Mouse (Mus musculus) left cerebral cortex, adult 18-20 months (tissue): ENCODE results near the gene Hyou1. TPM values are rescaled to one million over a fixed set of nuclear protein-coding genes. Genes with fewer than 3 reads are reported as not detected.
"Not testable (repeated sequence)": the region's sequence is repeated elsewhere in the genome, so short reads cannot be mapped to it uniquely, and the experiment has no call there.

Experiments used
- DNase-seq, 2 experiments: peaks; one replicate each; pipeline ENCODE4 v3.0.0; 2021 to 2022; ENCODE audit warnings: low spot score in 2 of 2, mixed read lengths in 1 of 2
- long read RNA-seq, 2 experiments: library from polyadenylated mRNA; stranded (forward); transcript quantifications; one replicate each; pipeline ENCODE4 v2.0.0; 2021
- total RNA-seq, 2 experiments: library from RNA; stranded (reverse); gene quantifications; 2 replicates each; pipeline ENCODE4 v1.2.3; 2021

The Hyou1 gene
- 100 to 1,000 TPM; 137 to 138 TPM for total RNA-seq
- long read RNA-seq, experiment 1, full-length matches to known transcripts: 59 of 87 reads
- long read RNA-seq, experiment 1, partial matches to known transcripts: 16 of 87 reads
- long read RNA-seq, experiment 1, other reads (novel, unspliced or antisense): 12 of 87 reads
- long read RNA-seq, experiment 2, full-length matches to known transcripts: 40 of 60 reads
- long read RNA-seq, experiment 2, partial matches to known transcripts: 15 of 60 reads
- long read RNA-seq, experiment 2, other reads (novel, unspliced or antisense): 5 of 60 reads

DNA sequence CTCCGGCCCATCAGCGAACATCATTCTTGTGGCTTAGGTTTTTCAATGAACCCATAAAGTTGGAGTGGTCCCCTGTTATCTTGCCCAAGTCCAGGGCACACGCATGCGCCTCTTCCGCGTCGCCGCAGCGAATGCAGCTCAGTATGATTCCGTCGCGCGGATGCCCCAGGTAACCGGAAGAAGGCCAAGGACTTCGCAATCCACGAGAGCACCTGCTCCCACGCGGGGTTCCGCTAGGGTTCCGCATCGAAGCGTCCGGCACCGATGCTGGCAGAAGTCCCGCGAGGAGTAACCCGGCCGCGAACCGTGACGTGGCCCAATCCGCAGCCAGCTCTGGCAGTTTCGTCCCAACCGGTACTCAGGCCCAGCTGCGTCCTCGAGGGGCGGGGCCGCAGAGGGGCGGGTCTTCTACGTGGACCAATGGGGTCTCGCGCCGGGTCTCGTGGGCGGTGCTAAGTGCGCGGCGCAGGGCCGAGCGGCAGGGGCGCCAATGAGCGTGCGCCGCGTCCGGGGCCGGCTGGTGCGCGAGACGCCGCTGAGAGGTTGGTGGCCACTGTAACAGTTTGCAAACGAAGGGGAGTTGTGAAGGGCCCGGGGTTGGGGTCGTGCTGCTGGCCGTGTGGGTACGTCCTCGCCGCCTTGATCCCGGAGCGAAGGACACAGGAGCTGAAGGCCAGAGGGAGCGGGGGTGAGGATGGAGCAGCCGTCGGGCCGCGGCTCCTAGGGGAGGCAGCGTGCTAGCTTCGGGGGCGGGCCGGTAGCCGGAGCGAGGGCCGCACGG, at the start of gene Hyou1:
Gene Hyou1, plus strand, starts transcription at position 437 of the 781 bp plus-strand sequence.
- DNase-seq: peak; percentile 98 to 99

DNA sequence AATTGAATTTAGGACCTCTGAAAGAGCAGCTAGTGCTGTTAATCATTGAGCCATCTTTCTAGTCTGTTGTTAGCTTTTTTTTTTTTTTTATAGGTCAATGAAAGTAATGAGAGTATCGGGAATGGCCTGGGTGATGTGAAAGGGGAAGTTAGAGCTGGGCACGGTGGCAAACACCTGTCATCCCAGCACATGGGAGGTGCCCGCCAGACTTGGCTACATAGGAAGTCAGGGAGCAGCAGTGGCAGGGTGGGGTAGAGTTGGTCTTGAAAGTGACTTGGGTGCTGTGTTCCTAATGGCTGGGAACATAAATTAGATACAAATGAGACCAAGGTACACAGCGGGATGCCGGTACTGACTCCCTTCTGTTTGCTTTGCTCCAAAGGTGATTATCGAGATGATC, 48.6 kb upstream of the Hyou1 start:
- DNase-seq: no peak

DNA sequence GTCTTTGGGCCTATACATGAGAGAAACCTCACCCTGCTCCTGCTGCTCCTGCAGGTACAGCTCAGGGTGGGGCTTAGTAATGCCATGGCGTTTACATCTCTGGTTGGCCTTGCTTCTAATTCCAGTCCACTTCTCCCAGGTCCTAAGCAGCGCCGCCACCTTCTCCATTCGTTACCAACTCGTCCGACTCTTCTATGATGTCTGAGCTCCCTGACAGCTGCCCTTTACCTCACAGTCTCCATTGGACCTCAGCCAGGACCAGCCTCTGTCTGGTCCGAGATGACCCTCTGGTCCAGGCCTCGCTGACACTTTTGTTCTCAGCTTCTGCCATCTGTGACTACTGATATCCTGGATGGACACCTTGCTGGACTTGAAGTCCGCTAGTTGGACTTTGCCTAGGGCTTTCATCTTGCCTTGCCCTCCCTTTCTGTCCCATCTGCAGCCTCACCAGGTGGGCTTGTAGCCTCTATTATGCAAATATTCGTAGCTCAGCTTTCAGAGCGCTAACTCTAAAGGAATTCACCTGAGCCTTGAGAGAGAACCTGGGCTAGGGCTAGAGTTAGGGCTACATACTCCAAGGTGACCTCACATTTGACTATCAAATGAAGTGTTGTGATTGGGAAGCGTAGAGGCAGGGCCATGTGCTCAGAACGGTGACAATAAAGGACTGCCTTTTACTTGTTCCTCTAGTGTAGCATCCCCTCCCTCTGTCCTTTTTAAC, 46.2 kb upstream of the Hyou1 start:
- DNase-seq: no peak

DNA sequence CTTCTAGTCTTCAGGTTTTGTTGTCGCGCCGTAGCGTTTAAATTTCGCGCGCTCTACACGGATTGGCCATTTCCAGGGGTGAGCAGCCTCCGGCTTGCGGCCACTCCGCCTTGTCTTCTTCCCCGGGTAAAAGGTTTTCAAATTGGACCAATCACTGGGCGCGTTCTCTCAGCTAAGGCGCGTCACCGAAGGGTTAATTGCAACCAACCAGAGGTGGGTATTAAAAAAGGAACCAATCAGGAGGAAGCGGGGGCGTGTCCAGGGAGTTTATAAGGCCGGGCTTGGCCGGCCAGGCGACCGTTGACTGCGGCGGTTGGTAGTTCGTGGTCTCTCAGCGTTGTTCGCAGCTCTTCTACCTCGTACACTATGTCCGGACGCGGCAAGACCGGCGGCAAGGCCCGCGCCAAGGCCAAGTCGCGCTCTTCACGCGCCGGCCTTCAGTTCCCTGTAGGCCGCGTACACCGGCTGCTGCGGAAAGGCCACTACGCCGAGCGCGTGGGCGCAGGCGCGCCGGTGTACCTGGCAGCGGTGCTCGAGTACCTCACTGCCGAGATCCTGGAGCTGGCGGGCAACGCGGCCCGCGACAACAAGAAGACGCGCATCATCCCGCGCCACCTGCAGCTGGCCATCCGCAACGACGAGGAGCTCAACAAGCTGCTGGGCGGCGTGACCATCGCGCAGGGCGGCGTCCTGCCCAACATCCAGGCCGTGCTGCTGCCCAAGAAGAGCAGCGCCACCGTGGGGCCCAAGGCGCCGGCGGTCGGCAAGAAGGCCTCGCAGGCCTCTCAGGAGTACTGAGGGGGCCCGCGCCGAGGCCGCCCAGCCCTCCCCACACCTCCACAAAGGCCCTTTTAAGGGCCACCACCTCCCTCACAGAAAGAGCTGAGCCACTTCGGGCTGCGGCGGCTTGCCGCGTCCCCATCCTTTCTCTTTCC, 44.6 kb upstream of the Hyou1 start, which contains the start of gene H2afx:
Gene H2afx, plus strand, starts transcription at position 299 of the 935 bp plus-strand sequence.
- DNase-seq: peak; percentile 97 to 98

DNA sequence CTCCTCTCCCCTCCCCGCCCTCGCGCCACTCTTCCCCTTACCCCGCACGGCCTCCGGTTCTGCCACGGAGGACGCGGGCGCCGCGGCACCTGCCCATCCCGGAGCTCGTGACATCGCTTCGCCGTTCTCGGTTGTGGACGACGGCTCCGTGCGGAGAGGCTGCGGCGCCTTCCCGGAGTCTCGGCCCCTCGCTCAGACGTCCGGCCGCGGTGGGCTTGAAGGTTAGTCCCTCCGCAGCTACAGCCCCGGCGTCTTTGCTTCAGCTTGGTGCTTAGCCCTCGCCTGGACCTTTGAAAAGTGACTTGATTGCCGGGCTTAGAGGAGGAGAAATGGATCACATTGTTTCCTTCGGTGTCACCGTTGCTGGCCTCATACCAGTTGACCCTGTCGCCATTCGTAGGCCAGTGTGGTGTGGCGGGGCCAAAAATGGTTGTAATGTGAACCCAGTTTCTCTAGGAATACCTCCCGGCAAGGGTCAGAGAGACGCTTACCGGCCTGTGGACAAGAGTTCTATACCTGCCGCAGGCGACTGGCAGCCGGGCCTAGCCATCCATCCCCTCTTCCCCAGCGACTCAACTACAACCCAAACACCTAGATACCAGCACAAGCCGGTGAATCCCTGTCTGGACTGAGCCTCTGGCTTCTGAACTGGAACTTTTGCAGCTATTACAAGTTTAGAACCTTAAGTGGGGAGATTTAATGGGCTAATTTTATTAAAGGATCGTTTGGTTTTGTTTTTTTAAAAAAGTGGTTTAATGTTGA, 43.8 kb upstream of the Hyou1 start:
- DNase-seq: peak in 1 of 2 experiments; percentile 36

DNA sequence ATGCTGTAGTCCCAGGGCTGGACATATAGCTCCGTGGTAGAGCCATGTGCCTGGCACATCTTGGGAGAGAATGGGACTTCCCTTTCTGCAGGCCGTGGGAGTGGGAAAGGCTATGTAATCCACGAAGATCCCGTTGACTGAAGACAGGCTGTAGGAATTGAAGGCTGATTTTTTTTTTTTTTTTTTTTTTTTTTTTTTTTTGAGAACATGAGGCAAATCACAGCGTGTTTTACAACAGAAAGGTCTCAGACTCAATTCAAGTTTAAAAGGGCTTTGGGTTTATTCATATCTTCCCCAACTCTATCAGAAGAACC, 43.2 kb upstream of the Hyou1 start:
- no peak for DNase-seq

DNA sequence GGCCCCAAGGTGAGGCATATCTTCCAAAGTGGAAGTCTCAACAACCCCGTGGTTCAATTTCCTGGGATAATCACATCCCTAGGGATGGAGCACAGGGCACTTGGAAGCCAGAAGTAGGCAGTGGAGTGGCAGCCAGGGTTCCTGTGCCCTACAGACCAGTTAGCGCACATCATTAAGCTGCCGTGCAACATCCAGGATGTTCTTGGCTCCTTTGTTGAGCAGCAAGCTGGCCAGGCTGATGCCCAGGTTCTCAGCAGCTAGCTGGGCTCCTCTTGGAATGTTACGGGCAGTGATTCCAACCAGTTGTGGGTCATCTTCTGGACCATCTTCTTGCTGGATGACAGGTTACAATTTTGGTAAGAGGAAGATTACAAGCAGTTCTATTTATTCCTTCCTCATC, 42.8 kb upstream of the Hyou1 start:
- not testable (repeated sequence) for DNase-seq

DNA sequence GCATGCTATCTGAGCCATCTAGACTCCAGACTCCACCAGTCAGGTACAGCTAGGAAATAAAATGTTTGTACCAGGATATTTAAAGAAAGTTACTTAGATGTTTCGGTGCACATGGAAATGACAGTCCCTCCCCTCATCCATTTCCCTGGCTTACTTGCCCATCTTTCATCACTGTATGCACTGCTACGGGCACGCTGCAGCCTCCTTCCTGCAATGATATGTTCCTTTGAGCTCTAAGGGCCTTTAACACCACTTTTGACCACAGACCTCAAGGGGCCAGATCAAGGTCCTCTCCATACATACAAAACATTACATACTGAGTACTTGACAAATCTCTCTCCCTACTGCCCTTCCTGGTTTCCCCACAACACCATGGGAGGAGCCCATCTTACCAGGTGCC, 42.3 kb upstream of the Hyou1 start:
- no peak for DNase-seq

DNA sequence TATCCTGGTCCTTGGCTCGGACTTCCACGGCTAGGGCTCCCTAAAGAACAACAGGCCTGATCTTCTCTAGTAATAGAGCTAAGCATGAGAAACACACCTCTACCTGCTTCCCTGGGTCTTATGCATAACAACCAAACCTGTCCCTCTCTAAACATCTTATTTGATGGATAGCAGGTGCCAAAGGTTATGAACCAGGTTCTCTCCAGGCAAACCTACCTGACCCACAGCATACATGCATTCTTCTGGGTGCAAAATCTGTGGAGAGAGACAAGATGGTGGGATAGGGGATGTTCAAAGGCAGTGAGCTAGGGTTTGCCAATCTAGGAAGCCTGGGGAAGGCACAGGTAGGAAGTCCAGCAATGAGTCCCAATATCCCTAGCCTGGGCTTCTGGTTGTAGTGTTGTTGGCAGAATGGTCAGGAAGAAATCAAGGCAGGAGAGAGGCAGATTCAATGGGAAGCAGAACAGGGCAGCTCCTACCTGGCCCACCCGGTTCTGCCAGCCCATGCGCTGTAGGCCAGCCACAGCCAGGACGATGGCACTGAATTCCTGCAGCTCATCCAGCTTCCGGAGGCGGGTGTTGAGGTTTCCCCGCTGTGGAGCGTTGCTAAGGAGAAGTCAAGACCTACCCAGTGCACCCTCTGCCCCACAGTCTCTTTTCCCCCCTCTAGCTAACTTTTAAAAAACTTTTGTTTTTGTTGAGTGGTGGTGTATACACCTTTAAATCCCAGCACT, 41.7 kb upstream of the Hyou1 start:
- DNase-seq: no peak

DNA sequence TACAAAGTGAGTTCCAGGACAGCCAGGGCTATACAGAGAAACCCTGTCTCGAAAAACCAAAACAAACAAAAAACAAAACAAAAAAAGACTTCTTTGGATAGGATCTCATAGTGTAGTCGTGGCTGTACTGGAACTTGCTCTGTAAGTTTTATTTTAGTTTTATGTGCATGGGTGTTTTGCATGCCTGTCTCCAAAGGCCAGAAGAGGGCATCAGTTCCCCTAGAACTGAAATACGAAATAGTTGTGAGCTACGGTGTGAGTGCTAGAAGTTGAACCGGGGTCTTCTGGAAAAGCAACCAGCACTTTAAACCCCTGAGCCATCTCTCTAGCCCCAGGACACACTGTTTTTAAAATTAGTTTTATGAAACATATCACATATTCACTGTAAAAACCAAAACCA, 40.7 kb upstream of the Hyou1 start:
- no peak for DNase-seq

DNA sequence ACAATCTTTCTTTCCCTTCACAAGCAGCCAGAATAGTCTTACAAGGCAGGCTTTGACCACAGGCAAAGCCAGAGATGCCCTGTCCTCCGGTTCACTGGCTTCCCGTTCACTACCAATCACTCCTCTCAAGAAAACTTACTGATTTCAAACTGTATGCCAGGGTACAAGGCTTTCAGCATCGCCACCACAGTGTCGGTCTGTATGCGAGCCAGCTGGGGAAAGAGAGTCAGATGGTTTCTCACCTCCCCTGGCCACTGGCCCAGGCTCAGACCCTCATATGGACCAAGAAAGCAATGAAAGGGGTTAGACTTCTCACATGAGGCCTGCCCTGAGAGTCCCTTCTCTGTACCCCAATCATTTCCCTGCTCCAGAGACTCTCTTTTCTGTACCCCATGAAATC, 37.8 kb upstream of the Hyou1 start:
- no peak for DNase-seq

DNA sequence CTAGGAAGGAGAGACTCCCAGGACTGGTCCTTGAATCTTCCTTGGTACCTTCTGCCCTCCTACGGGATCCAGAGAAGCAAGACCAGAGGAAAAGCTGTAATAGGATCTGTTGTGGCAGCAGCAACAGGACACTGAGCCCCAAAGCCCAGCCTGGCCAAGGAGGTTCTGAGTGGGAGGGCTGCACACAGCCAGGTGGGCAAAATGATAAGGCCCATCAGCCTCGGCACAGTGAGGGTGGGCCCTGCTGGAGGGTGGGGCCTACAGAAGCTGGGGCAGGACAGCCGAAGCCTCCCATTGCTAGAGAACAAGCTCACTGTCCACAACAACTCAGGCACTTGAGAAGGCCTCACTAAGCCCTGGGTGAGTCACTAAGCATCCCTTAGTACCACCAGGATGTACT, 37.1 kb upstream of the Hyou1 start:
- DNase-seq: no peak

DNA sequence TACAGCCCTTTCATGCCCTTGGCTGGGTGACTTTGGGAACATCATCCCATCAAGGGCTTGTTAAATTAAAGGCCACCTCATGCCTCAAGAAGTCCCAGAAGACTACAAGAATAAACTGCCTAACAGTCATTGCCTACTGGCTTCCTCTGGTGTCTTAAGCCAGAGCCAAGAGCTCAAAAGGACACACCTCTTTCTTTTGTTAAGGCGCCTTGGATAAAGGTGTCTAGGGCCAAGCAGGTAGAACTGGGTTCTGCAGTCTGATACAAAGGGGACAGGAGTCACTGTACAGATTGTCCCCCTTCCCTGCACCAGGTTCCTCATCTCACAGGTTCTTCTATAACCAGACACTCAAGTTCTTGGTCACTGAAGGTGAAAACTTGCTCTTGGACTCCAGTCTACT, 36.7 kb upstream of the Hyou1 start:
- DNase-seq: no peak

DNA sequence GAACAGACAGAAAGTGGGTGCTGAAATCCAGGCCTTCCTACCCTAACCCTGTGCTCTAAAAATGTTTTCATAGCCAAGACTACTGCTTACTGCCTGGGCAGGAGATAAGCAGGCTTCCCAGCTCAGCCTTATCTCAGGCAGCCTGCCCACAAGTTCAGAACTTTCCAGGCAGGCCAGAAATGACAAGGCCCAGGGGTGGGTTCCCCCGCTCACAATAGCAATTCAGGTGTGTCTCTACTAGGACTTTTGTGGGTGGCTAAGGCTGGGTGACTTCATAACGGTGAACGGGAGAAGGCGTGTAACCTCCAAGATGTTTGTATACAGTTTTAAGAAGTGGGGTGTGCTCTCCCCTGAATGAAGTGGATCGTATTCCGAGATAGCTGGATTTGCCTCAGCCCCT, 36.0 kb upstream of the Hyou1 start:
- DNase-seq: no peak

DNA sequence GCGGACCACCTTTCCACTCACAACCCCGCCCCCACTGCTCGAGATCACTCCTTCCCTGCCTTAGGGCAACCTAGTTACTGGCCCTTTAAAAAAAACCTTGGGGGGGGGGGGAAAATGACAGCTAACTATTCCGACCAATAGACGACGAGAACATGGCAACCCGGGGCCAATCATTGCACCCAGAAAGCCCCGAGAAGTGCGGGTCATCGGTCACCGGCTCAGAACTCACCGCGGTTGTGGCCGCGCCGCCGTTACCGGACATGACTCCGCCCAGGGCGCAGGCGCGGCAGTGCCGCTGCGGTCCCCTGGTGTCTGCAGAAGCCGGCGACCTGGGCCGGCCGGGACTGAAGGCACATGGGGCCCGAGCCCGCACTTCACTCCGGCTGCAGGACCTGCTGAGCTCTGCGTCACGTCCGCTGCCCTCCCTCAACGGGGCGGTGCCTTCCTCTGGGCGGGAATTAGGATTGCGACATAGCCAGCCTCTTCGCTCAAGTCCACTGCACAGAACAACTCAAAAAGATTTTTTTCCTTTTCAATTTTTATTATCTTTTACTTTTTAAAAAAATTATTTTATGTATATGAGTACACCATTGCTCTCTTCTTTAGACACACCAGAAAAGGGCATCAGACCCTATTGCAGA, 35.4 kb upstream of the Hyou1 start, which contains the start of gene Hmbs:
Gene Hmbs, minus strand, starts transcription at position 448 of the 641 bp plus-strand sequence.
- peak; percentile 83 to 92 for DNase-seq

DNA sequence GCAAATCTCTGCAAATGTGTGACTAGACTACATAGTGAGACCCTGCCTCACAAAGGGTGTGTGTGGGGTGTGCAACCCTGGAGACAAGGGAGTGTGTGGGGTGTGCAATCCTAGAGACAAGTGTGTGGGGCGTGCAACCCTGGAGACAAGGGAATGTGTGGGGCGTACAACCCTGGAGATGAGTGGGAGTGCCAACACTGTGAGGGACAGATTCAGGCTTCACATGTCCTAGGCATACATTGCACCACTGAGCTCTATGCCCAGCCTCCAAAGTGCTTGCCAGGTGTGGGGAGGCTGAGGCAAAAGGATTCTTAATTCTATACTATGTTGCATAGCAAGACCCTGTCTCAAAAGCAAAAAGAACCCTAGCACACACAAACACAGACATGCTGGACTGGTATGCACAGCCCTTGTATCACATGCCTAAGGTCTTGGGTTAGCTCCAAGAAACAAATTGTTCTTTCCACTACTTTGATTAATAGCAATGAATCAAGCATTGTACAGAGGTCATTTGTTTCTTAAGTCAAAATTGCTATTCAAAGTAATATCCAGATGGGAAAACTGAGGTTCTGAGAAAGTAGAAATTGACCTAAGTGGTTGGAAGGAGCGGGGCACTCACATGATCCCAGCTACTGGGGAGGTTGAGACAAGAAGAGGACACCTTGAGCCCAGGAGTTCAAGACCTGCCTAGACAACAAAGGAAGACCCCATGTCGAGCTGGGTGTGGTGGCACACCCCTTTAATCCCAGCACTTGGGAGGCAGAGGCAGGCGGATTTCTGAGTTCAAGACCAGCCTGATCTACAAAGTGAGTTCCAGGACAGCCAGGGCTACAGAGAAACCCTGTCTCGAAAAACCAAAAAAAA, 33.5 kb upstream of the Hyou1 start:
- DNase-seq: peak in 1 of 2 experiments; percentile 31

DNA sequence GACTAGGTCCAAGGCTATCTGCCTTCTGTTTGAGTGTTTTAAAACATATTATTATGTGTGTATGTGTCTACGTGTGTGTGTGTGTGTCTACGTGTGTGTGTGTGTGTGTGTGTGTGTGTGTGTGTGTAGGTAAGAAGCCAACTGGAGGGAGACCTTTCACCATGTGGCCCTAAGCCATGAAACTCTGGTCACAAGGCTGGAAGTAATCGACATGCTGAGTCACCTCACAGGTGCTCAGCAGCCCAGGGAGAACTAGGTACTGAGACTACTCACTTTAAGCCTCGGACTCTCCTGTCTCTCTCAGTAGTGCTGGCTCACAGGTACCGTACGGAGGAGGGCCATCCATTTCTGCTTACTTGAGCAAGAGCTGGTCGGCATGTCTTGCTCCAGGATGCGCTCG, 32.1 kb upstream of the Hyou1 start:
- DNase-seq: no peak

DNA sequence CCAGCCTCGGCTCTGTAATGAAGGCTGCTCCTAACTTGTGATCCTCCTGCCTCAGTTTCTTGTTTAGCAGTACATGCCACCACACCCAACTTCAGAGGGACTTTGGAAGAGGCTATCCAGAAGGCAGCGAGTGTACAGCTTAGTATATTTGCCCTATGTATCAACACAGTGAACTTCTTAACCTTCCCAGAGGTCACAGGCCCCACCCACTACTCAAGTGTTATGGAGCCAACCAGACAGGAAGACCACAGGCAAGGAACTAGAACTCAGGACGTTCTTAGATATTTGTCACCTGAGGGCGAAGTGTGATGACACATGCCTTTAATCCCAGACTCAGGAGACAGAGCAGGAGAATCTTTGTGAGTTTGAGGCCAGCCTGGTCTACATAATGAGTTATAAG, 31.7 kb upstream of the Hyou1 start:
- DNase-seq: no peak
